Mouse (Mus musculus): ENCODE data around the gene Aspn.
"Not testable (repeated sequence)": the region's sequence is repeated elsewhere in the genome, so short reads cannot be mapped to it uniquely, and the experiment has no call there.

Aspn gene

GRCm38 (mm10) chr13:49571418-49571817 is 27.2 kb downstream of the Aspn start:
- ChIA-PET POLR2A (no interaction called here), CTCF (interaction anchor here in 1 of 4 experiments (0.6 kb wide), 1 partner anchor 99 kb away, joined by 3 read pairs; no protein-coding TSS in a partner anchor)

- ChIA-PET CTCF (no interaction called here), POLR2A (no interaction called here)
These were observed 37.6 kb downstream of the Aspn start, which contains the start of gene Omd for GRCm38 (mm10) chr13:49581541-49582530. TSS of gene Omd (plus strand) at chr13:49582462.

GRCm38 (mm10) chr13:49583859-49584258 is 39.6 kb downstream of the Aspn start:
- ChIA-PET POLR2A (no interaction called here), CTCF (no interaction called here)

GRCm38 (mm10) chr13:49584307-49585005 is 40.2 kb downstream of the Aspn start:
- ChIA-PET POLR2A (no interaction called here), CTCF (no interaction called here)

GRCm38 (mm10) chr13:49586062-49586461 is 41.8 kb downstream of the Aspn start:
- ChIA-PET CTCF (interaction anchor here in 1 of 4 experiments (0.6 kb wide), 1 partner anchor 13 kb away, joined by 3 read pairs; no protein-coding TSS in a partner anchor), POLR2A (no interaction called here)

GRCm38 (mm10) chr13:49602541-49602940 is 58.3 kb downstream of the Aspn start:
- CTCF ChIA-PET, POLR2A ChIA-PET: not testable (repeated sequence)

GRCm38 (mm10) chr13:49603603-49604002 is 59.4 kb downstream of the Aspn start:
- ChIA-PET POLR2A (interaction anchor here in 2 of 4 experiments (0.6 to 1.2 kb wide), 2 partner anchors 9 to 1770 kb away, joined by 3 read pairs; no protein-coding TSS in a partner anchor), CTCF (no interaction called here)

- CTCF ChIA-PET = no interaction called here
- POLR2A ChIA-PET = interaction anchor here in 2 of 4 experiments (0.5 to 0.6 kb wide), 2 partner anchors 42 to 150 kb away, joined by 3 to 7 read pairs; no protein-coding TSS in a partner anchor
These were observed 63.5 kb downstream of the Aspn start, which contains the start of gene Ogn for GRCm38 (mm10) chr13:49607714-49608113. TSS of gene Ogn (plus strand) at chr13:49608046.

- ChIA-PET POLR2A (no interaction called here), CTCF (interaction anchor here in 1 of 4 experiments (0.9 kb wide), 1 partner anchor 50 kb away, joined by 3 read pairs; no protein-coding TSS in a partner anchor)
These were observed 64.5 kb downstream of the Aspn start for GRCm38 (mm10) chr13:49608589-49609322.

- CTCF ChIA-PET = no interaction called here
- POLR2A ChIA-PET = interaction anchor here in 1 of 4 experiments (1.0 kb wide), 1 partner anchor 36 kb away, joined by 3 read pairs; the partner anchor contains the start of genes Cenpp and Nol8
These were observed 72.8 kb downstream of the Aspn start for GRCm38 (mm10) chr13:49617021-49617420.
